Mouse (Mus musculus): ENCODE results near the gene Olfr32. TPM values are rescaled to one million over a fixed set of nuclear protein-coding genes. Genes with fewer than 3 reads are reported as not detected.
"Not testable (repeated sequence)": the region's sequence is repeated elsewhere in the genome, so short reads cannot be mapped to it uniquely, and the experiment has no call there.

The Olfr32 gene
- 0.09 TPM in 1 of 2 replicates, not detected in the other for polyA plus RNA-seq (2014; fragmentation: Nextera tagmentation; extraction: Ambion mirVana)

GRCm38 (mm10) chr2:90142196-90142595 lies at the start of gene Olfr32:
Gene Olfr32, minus strand, starts transcription at chr2:90142296.
- no peak for DNase-seq

GRCm38 (mm10) chr2:90187082-90187481 lies 45.0 kb upstream of the Olfr32 start:
- no CpG with 5 or more reads among the region's 5 CpGs for WGBS
- not testable (repeated sequence) for H3K27me3 ChIP-seq (ENCODE audit: control insufficient read depth, insufficient read depth, low read length); H3K4me1 ChIP-seq (ENCODE audit: control insufficient read depth, insufficient read depth, low read length); ATAC-seq (ENCODE audit: low FRiP score, low TSS enrichment); H3K36me3 ChIP-seq (ENCODE audit: control insufficient read depth, insufficient read depth, low read length); H3K27ac ChIP-seq (replicated peaks; ENCODE audit: low read depth, low read length); H3K4me2 ChIP-seq (ENCODE audit: low read length); DNase-seq; H3K9me3 ChIP-seq (ENCODE audit: control insufficient read depth, low read length); H3K4me3 ChIP-seq (replicated peaks; ENCODE audit: low read depth, low read length); H3K9ac ChIP-seq (replicated peaks; ENCODE audit: low read length)

More at GRCm38 (mm10) chr2:90142196-90142595, at the start of gene Olfr32:
- H3K4me2 ChIP-seq (ENCODE audit: low read length) = no peak within 1 kb of the TSS
- H3K27ac ChIP-seq (replicated peaks; ENCODE audit: low read depth, low read length) = no peak within 1 kb of the TSS
- ATAC-seq (ENCODE audit: low FRiP score, low TSS enrichment) = no peak
- H3K36me3 ChIP-seq (ENCODE audit: control insufficient read depth, insufficient read depth, low read length) = no peaks in the 10 kb centered on the region
- no peak within 1 kb of the TSS for H3K9ac ChIP-seq (replicated peaks; ENCODE audit: low read length)
- no peaks in the 10 kb centered on the region for H3K4me1 ChIP-seq (ENCODE audit: control insufficient read depth, insufficient read depth, low read length)
- no peaks in the 10 kb centered on the region for H3K9me3 ChIP-seq (ENCODE audit: control insufficient read depth, low read length)
- H3K27me3 ChIP-seq (ENCODE audit: control insufficient read depth, insufficient read depth, low read length) = no peaks in the 10 kb centered on the region
- H3K4me3 ChIP-seq (replicated peaks; ENCODE audit: low read depth, low read length) = no peak within 1 kb of the TSS

DNA sequence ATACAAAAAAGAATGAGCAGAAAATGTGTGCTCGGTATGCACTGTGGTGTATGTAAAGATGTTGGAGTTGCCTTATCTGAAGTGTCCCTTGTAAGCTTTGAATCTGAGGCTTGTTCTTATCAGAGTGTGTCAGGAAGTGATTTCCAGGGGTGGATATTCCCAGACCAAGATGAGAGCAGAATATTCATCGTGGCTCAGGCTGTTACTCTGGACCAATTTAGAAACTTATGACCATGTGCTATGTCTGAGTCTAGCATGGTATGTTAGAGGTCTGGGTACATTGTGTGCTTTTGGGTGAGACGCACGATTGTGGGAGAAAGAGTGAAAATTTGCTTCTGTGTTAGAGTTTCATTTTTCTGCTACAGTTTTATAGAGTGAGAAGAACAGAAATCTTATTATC lies 44.0 kb upstream of the Olfr32 start:
- WGBS = no CpG with 5 or more reads among the region's 4 CpGs
- not testable (repeated sequence) for H3K36me3 ChIP-seq (ENCODE audit: control insufficient read depth, insufficient read depth, low read length); H3K4me3 ChIP-seq (replicated peaks; ENCODE audit: low read depth, low read length); ATAC-seq (ENCODE audit: low FRiP score, low TSS enrichment); H3K27ac ChIP-seq (replicated peaks; ENCODE audit: low read depth, low read length); DNase-seq; H3K9me3 ChIP-seq (ENCODE audit: control insufficient read depth, low read length); H3K4me1 ChIP-seq (ENCODE audit: control insufficient read depth, insufficient read depth, low read length); H3K9ac ChIP-seq (replicated peaks; ENCODE audit: low read length); H3K4me2 ChIP-seq (ENCODE audit: low read length); H3K27me3 ChIP-seq (ENCODE audit: control insufficient read depth, insufficient read depth, low read length)

DNA sequence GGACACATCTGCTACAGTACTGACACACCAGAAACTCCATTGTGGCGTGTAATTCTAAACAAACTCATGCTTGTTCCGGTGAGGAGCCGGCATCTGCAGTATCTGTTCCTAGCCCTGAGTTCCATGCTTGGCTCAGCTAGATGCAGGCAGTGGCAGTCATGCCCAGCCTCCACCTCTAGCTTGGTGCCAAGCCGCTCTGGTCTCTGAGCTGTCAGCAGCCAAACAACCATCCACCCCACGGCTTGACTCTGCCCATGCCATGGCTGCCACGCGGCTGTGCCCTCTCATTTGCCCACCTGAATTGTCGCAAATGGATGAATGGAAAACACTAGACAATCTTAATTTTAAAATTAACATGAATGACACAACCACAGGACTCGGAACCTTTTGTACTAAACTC lies 11.8 kb upstream of the Olfr32 start:
- ATAC-seq (ENCODE audit: low FRiP score, low TSS enrichment) (no peak), DNase-seq (no peak)
- H3K9ac ChIP-seq (replicated peaks; ENCODE audit: low read length) = no peak overlapping the region
- H3K4me1 ChIP-seq (ENCODE audit: control insufficient read depth, insufficient read depth, low read length) = no peaks in the 10 kb centered on the region
- 95% methylated on average over 9 of the region's 9 CpGs for WGBS
- H3K4me3 ChIP-seq (replicated peaks; ENCODE audit: low read depth, low read length) = no peak overlapping the region
- H3K36me3 ChIP-seq (ENCODE audit: control insufficient read depth, insufficient read depth, low read length) = no peaks in the 10 kb centered on the region
- H3K27me3 ChIP-seq (ENCODE audit: control insufficient read depth, insufficient read depth, low read length) = no peaks in the 10 kb centered on the region
- no peak overlapping the region for H3K4me2 ChIP-seq (ENCODE audit: low read length)
- no peak overlapping the region for H3K27ac ChIP-seq (replicated peaks; ENCODE audit: low read depth, low read length)
- H3K9me3 ChIP-seq (ENCODE audit: control insufficient read depth, low read length) = no peaks in the 10 kb centered on the region

GRCm38 (mm10) chr2:90152991-90153390 lies 10.9 kb upstream of the Olfr32 start, which contains the start of gene Olfr1270:
Gene Olfr1270, minus strand, starts transcription at chr2:90153091.
- no peak within 1 kb of the TSS for H3K9ac ChIP-seq (replicated peaks; ENCODE audit: low read length)
- no peak within 1 kb of the TSS for H3K4me3 ChIP-seq (replicated peaks; ENCODE audit: low read depth, low read length)
- DNase-seq (no peak), ATAC-seq (ENCODE audit: low FRiP score, low TSS enrichment) (no peak)
- no peak within 1 kb of the TSS for H3K27ac ChIP-seq (replicated peaks; ENCODE audit: low read depth, low read length)
- no peaks in the 10 kb centered on the region for H3K9me3 ChIP-seq (ENCODE audit: control insufficient read depth, low read length)
- 90% methylated on average over 3 of the region's 3 CpGs for WGBS
- no peaks in the 10 kb centered on the region for H3K4me1 ChIP-seq (ENCODE audit: control insufficient read depth, insufficient read depth, low read length)
- H3K4me2 ChIP-seq (ENCODE audit: low read length) = no peak within 1 kb of the TSS
- no peaks in the 10 kb centered on the region for H3K36me3 ChIP-seq (ENCODE audit: control insufficient read depth, insufficient read depth, low read length)
- H3K27me3 ChIP-seq (ENCODE audit: control insufficient read depth, insufficient read depth, low read length) = no peaks in the 10 kb centered on the region

- ATAC-seq (ENCODE audit: low FRiP score, low TSS enrichment) = no peak
- no peak within 1 kb of the TSS for H3K4me3 ChIP-seq (replicated peaks; ENCODE audit: low read depth, low read length)
- H3K9ac ChIP-seq (replicated peaks; ENCODE audit: low read length) = no peak within 1 kb of the TSS
- H3K4me1 ChIP-seq (ENCODE audit: control insufficient read depth, insufficient read depth, low read length) = no peaks in the 10 kb centered on the region
- no peaks in the 10 kb centered on the region for H3K36me3 ChIP-seq (ENCODE audit: control insufficient read depth, insufficient read depth, low read length)
- H3K4me2 ChIP-seq (ENCODE audit: low read length) = no peak within 1 kb of the TSS
- H3K9me3 ChIP-seq (ENCODE audit: control insufficient read depth, low read length) = no peaks in the 10 kb centered on the region
- no peak within 1 kb of the TSS for H3K27ac ChIP-seq (replicated peaks; ENCODE audit: low read depth, low read length)
- WGBS = 100% methylated on average over 1 of the region's 1 CpGs
- H3K27me3 ChIP-seq (ENCODE audit: control insufficient read depth, insufficient read depth, low read length) = no peaks in the 10 kb centered on the region
- DNase-seq = no peak
These were observed 20.8 kb downstream of the Olfr32 start, which contains the start of gene Olfr1269 for GRCm38 (mm10) chr2:90121312-90121711. Gene Olfr1269, minus strand, starts transcription at chr2:90121412.

Other genes starting within 250 kb of the Olfr32 start
- gene Olfr1258, start 215.0 kb downstream of the Olfr32 start, polyA plus RNA-seq (2014; fragmentation: Nextera tagmentation; extraction: Ambion mirVana) = not detected in 2 replicates
- not detected in 2 replicates for gene Olfr1259, start 193.6 kb downstream of the Olfr32 start, polyA plus RNA-seq (2014; fragmentation: Nextera tagmentation; extraction: Ambion mirVana)
- not detected in 2 replicates for gene Olfr1260, start 168.0 kb downstream of the Olfr32 start, polyA plus RNA-seq (2014; fragmentation: Nextera tagmentation; extraction: Ambion mirVana)
- not detected in 2 replicates for gene Olfr1261, start 151.1 kb downstream of the Olfr32 start, polyA plus RNA-seq (2014; fragmentation: Nextera tagmentation; extraction: Ambion mirVana)
- gene Olfr1262, start 142.2 kb downstream of the Olfr32 start, polyA plus RNA-seq (2014; fragmentation: Nextera tagmentation; extraction: Ambion mirVana) = not detected in 2 replicates
- not detected in 2 replicates for gene Olfr1263, start 130.2 kb downstream of the Olfr32 start, polyA plus RNA-seq (2014; fragmentation: Nextera tagmentation; extraction: Ambion mirVana)
- not detected in 2 replicates for gene Olfr1264, start 116.7 kb downstream of the Olfr32 start, polyA plus RNA-seq (2014; fragmentation: Nextera tagmentation; extraction: Ambion mirVana)
- gene Olfr1265, start 107.0 kb downstream of the Olfr32 start, polyA plus RNA-seq (2014; fragmentation: Nextera tagmentation; extraction: Ambion mirVana) = not detected in 2 replicates
- gene Olfr140, start 78.7 kb downstream of the Olfr32 start, polyA plus RNA-seq (2014; fragmentation: Nextera tagmentation; extraction: Ambion mirVana) = not detected in 2 replicates
- gene Olfr1269, start 20.9 kb downstream of the Olfr32 start, polyA plus RNA-seq (2014; fragmentation: Nextera tagmentation; extraction: Ambion mirVana) = not detected in 2 replicates
- not detected in 2 replicates for gene Olfr1270, start 10.8 kb upstream of the Olfr32 start, polyA plus RNA-seq (2014; fragmentation: Nextera tagmentation; extraction: Ambion mirVana)
- gene Olfr1506, start 82.2 kb upstream of the Olfr32 start, polyA plus RNA-seq (2014; fragmentation: Nextera tagmentation; extraction: Ambion mirVana) = not detected in 2 replicates
- not detected in 2 replicates for gene Olfr142, start 115.3 kb upstream of the Olfr32 start, polyA plus RNA-seq (2014; fragmentation: Nextera tagmentation; extraction: Ambion mirVana)
- not detected in 2 replicates for gene Olfr1271, start 128.7 kb upstream of the Olfr32 start, polyA plus RNA-seq (2014; fragmentation: Nextera tagmentation; extraction: Ambion mirVana)
- gene Olfr1272, start 150.5 kb upstream of the Olfr32 start, polyA plus RNA-seq (2014; fragmentation: Nextera tagmentation; extraction: Ambion mirVana) = not detected in 2 replicates
- gene Gm13769, start 179.9 kb upstream of the Olfr32 start, polyA plus RNA-seq (2014; fragmentation: Nextera tagmentation; extraction: Ambion mirVana) = not detected in 2 replicates

Data from midbrain, embryonic 14.5 days (tissue).